Mouse (Mus musculus): ENCODE results near the gene Ankrd33.

DNA sequence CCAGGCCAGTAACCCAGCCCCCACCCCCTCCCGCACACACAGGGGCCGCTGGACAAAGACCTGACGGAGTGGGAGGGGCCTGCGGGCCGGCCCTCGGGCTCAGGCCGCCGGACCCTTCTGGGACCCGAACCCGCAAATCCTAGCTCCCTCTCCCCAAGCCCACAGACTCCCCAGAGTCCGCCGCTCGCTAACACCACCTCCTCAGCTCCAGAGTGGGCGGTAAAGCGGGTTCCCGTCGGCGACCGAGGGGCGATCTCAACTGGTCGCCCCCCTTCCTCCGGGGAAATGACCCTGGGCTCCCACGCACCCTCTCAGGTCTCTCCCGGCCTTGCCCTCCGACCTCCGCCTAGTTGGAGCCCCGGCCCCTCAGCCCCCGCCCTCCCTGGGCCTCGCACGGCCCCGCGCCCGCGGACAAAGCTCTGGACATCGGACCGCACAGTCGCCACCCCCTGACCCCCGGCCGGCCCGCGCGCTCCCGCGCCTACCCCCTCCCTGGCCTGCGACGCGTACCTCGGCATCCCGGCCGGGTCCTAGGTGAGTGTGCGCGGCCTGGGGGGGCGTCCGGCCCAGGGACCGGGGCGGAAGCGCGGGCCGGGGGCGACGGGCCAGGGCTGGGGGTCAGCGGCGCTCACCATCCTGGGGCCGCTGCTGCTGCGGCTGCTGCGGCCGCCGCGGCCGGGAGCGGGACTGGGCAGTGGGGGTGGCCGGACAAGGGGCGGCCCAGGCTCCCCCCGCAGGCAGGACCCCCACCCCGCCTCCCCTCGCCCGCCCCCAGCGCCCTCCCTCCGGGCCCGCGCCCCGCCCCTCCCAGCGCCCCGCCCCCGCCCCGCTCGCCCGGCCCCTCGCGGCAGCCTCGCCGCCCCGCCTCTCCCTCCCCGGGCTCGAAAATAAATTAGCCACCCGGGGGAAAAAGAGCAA is 37.5 kb upstream of the Ankrd33 start, which contains the start of gene Fignl2:
- no peak for TF ChIP-seq CTCF (IDR thresholded peaks at IDR 0.05; ENCODE audit: low read depth)
- TF ChIP-seq EP300 (IDR thresholded peaks at IDR 0.05; ENCODE audit: low read depth), result no peak

All from liver, postnatal 0 days (tissue).